Mouse (Mus musculus): ENCODE data around the gene Rreb1.

DNA sequence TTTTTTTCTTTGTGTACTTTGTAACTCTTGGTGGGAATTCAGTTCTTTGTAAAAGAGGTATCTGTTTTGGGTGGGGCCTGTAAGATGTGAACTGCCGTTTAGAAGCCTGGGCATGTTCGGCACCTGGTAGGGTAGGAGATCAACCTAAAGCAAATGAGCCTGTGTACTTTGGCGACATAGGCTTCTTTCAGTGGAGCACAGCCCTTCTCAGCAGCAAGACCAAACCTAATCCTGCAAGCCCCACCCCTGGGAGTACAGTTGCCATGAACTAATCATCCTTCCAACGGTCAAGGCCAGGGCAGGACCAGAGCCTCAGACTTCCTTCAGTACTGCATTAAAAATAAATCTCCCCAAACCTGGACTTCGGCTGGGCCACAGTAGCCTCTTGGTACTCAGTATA, 101.4 kb downstream of the Rreb1 start:
- TF ChIP-seq CTCF (IDR thresholded peaks at IDR 0.05; ENCODE audit: control insufficient read depth, insufficient read depth, insufficient replicate concordance, low read depth, low read length) (no peak), POLR2A (IDR thresholded peaks at IDR 0.05; ENCODE audit: control insufficient read depth, low read depth, low read length) (no peak)
